Mouse (Mus musculus): ENCODE measurements around the gene Cpn2. TPM values are rescaled to one million over a fixed set of nuclear protein-coding genes. Genes with fewer than 3 reads are reported as not detected.

Cpn2 gene
- polyA plus RNA-seq, 1 experiment = 20.1 TPM

- H3K4me3 ChIP-seq (ENCODE audit: insufficient read depth, low read depth, low read length) = peak overlapping the region; percentile 56; the same call in 1 of the 2 replicates
- H3K27ac ChIP-seq (replicated peaks; ENCODE audit: low read depth, low read length) = no peak overlapping the region
- H3K4me1 ChIP-seq (ENCODE audit: control insufficient read depth, insufficient read depth, insufficient read length, low read length) = no peaks in the 10 kb centered on the region
Observed at GRCm38 (mm10) chr16:30235577-30235976, 31.7 kb downstream of the Cpn2 start.

GRCm38 (mm10) chr16:30234636-30235546 is 32.4 kb downstream of the Cpn2 start:
- H3K4me1 ChIP-seq (ENCODE audit: control insufficient read depth, insufficient read depth, insufficient read length, low read length) = no peaks in the 10 kb centered on the region
- no peak overlapping the region for H3K27ac ChIP-seq (replicated peaks; ENCODE audit: low read depth, low read length)
- no peak overlapping the region for H3K4me3 ChIP-seq (ENCODE audit: insufficient read depth, low read depth, low read length)

GRCm38 (mm10) chr16:30234077-30234476 is 33.2 kb downstream of the Cpn2 start:
- H3K27ac ChIP-seq (replicated peaks; ENCODE audit: low read depth, low read length) = no peak overlapping the region
- H3K4me1 ChIP-seq (ENCODE audit: control insufficient read depth, insufficient read depth, insufficient read length, low read length) = no peaks in the 10 kb centered on the region
- no peak overlapping the region for H3K4me3 ChIP-seq (ENCODE audit: insufficient read depth, low read depth, low read length)

- Histone ChIP-seq H3K4me3 (ENCODE audit: insufficient read depth, low read depth, low read length) (no peak overlapping the region), H3K27ac (replicated peaks; ENCODE audit: low read depth, low read length) (no peak overlapping the region), H3K4me1 (ENCODE audit: control insufficient read depth, insufficient read depth, insufficient read length, low read length) (no peaks in the 10 kb centered on the region)
Observed at GRCm38 (mm10) chr16:30231882-30232604, 35.3 kb downstream of the Cpn2 start.

GRCm38 (mm10) chr16:30227352-30227751 is 39.9 kb downstream of the Cpn2 start:
- H3K4me3 ChIP-seq (ENCODE audit: insufficient read depth, low read depth, low read length) = no peak overlapping the region
- no peaks in the 10 kb centered on the region for H3K4me1 ChIP-seq (ENCODE audit: control insufficient read depth, insufficient read depth, insufficient read length, low read length)
- no peak overlapping the region for H3K27ac ChIP-seq (replicated peaks; ENCODE audit: low read depth, low read length)

GRCm38 (mm10) chr16:30221161-30221782 is 46.0 kb downstream of the Cpn2 start:
- Histone ChIP-seq H3K4me3 (ENCODE audit: insufficient read depth, low read depth, low read length) (no peak overlapping the region), H3K27ac (replicated peaks; ENCODE audit: low read depth, low read length) (no peak overlapping the region), H3K4me1 (ENCODE audit: control insufficient read depth, insufficient read depth, insufficient read length, low read length) (no peaks in the 10 kb centered on the region)

- H3K4me3 ChIP-seq (ENCODE audit: insufficient read depth, low read depth, low read length) = no peak overlapping the region
- H3K27ac ChIP-seq (replicated peaks; ENCODE audit: low read depth, low read length) = no peak overlapping the region
- no peaks in the 10 kb centered on the region for H3K4me1 ChIP-seq (ENCODE audit: control insufficient read depth, insufficient read depth, insufficient read length, low read length)
Observed at GRCm38 (mm10) chr16:30215811-30216210, 51.5 kb downstream of the Cpn2 start.

GRCm38 (mm10) chr16:30213644-30214043 is 53.7 kb downstream of the Cpn2 start:
- no peak overlapping the region for H3K4me3 ChIP-seq (ENCODE audit: insufficient read depth, low read depth, low read length)
- no peak overlapping the region for H3K27ac ChIP-seq (replicated peaks; ENCODE audit: low read depth, low read length)
- no peaks in the 10 kb centered on the region for H3K4me1 ChIP-seq (ENCODE audit: control insufficient read depth, insufficient read depth, insufficient read length, low read length)

- Histone ChIP-seq H3K27ac (replicated peaks; ENCODE audit: low read depth, low read length) (no peak overlapping the region), H3K4me1 (ENCODE audit: control insufficient read depth, insufficient read depth, insufficient read length, low read length) (no peaks in the 10 kb centered on the region), H3K4me3 (ENCODE audit: insufficient read depth, low read depth, low read length) (no peak overlapping the region)
Observed at GRCm38 (mm10) chr16:30212035-30212434, 55.3 kb downstream of the Cpn2 start.

- H3K27ac ChIP-seq (replicated peaks; ENCODE audit: low read depth, low read length) = no peak overlapping the region
- H3K4me1 ChIP-seq (ENCODE audit: control insufficient read depth, insufficient read depth, insufficient read length, low read length) = no peaks in the 10 kb centered on the region
- H3K4me3 ChIP-seq (ENCODE audit: insufficient read depth, low read depth, low read length) = no peak overlapping the region
Observed at GRCm38 (mm10) chr16:30209264-30209663, 58.0 kb downstream of the Cpn2 start.

GRCm38 (mm10) chr16:30207991-30208390 is 59.3 kb downstream of the Cpn2 start:
- Histone ChIP-seq H3K4me1 (ENCODE audit: control insufficient read depth, insufficient read depth, insufficient read length, low read length) (no peaks in the 10 kb centered on the region), H3K27ac (replicated peaks; ENCODE audit: low read depth, low read length) (no peak overlapping the region)

GRCm38 (mm10) chr16:30207111-30207828 is 60.0 kb downstream of the Cpn2 start:
- no peaks in the 10 kb centered on the region for H3K4me1 ChIP-seq (ENCODE audit: control insufficient read depth, insufficient read depth, insufficient read length, low read length)
- H3K27ac ChIP-seq (replicated peaks; ENCODE audit: low read depth, low read length) = no peak overlapping the region

More at GRCm38 (mm10) chr16:30207991-30208390, 59.3 kb downstream of the Cpn2 start:
- no peak overlapping the region for H3K4me3 ChIP-seq (ENCODE audit: insufficient read depth, low read depth, low read length)

More at GRCm38 (mm10) chr16:30207111-30207828, 60.0 kb downstream of the Cpn2 start:
- no peak overlapping the region for H3K4me3 ChIP-seq (ENCODE audit: insufficient read depth, low read depth, low read length)
